14 mouse cellular contexts compared by ENCODE assay signal in the genomic region with DNA sequence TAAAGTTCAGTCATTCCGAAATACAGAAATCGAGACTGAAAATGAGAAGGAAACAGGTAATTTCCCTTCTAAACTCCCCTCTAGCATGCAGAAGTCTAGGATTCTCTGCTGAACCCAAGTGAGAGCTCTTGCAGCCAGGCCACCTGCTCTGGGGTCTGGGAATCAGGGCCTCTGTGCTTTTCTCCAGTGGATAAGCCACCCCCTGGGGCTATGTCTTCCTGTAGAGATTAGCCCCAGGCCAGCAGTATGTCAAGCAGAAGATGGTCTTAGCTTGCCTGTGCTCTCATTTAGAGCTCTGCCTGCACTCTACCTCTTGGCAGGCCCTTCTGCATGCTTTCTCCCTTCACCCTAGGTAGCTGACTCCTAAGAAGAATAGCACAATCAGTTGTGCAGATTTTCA.
"Had no signal": no experiment of that assay in that cellular context is flagged by ENCODE, and none has a peak within 500 bp of the region (broad histone marks: within the 10 kb centered on the region; RNA-seq: fewer than 3 reads in every experiment).

No protein-coding gene starts in this region.

- ATAC-seq: hindbrain, postnatal 0 days; intestine, postnatal 0 days had no signal

- DNase-seq: gastrocnemius, postnatal 14 days; gastrocnemius, postnatal 36 days; heart, adult 2 months; heart, postnatal 14 days; heart, postnatal 36 days; kidney, adult 18-20 months; kidney, adult 8-10 months; kidney, postnatal 10 days; kidney, postnatal 25 days; kidney, postnatal 4 days; liver; liver, embryonic 13.5 days had no signal
